In the genomic region with DNA sequence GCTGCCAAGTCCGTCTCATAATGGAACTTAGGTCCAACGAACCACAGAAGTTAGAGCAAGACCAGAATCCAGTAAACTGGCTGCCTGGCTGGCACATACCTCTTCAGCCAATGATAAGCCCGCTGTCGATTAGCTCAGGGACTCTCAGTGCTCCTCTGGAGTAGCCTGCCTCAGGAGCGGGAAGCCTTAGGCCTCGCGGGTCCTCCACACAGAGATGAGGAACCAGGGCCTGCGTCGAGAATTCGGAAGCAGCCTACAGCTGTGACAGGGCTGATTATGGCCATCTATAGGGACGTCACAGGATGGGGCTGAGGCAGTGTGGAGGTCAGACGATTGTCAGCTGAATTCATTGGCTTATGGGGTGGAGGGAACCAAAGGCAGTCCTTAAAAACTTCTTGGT, we compare ENCODE assay signal across 16 mouse cellular contexts.
DNase-seq lines count a peak whose midpoint lies in the region; ATAC-seq and TF ChIP-seq lines count a peak whose summit lies in the region.
"Had no signal": no experiment of that assay in that cellular context is flagged by ENCODE, and none has a peak within 500 bp of the region (broad histone marks: within the 10 kb centered on the region; RNA-seq: fewer than 3 reads in every experiment).

No protein-coding gene starts in this region.

- DNase-seq in hindbrain, embryonic 10.5 days (ENCODE audit: low spot score): peak; percentile 33
- DNase-seq in hindbrain, postnatal 0 days (ENCODE audit: low spot score): no peak
- DNase-seq in embryonic facial prominence, embryonic 10.5 days (ENCODE audit: low spot score): no peak
- DNase-seq in heart, adult 2 months: no peak
- DNase-seq in right cerebral cortex, postnatal 25 days: no peak
- DNase-seq in MN1 (ENCODE audit: low spot score): no peak
- DNase-seq: cerebellum, postnatal 25 days; liver, postnatal 0 days; right cerebral cortex, postnatal 4 days had no signal

- no peak for TF ChIP-seq POLR2A in heart, adult 2 months (IDR thresholded peaks at IDR 0.05; ENCODE audit: insufficient read depth, low read depth, low read length)

- no peak overlapping the region for H3K4me2 ChIP-seq in hindbrain, postnatal 0 days (ENCODE audit: low read depth, low read length)
- peak overlapping the region; percentile 41; the same call in 1 of the 2 replicates for H3K4me2 ChIP-seq in hindbrain, embryonic 12.5 days (replicated peaks)
- no peak overlapping the region for H3K4me2 ChIP-seq in midbrain, embryonic 13.5 days (replicated peaks)

- intact Hi-C loops in heart, adult 2 months (cut with DNase I): no loop called here

- no peaks in the 10 kb centered on the region for H3K36me3 ChIP-seq in hindbrain, embryonic 10.5 days
- H3K36me3 ChIP-seq in hindbrain, postnatal 0 days (ENCODE audit: insufficient read depth, low read length): no peaks in the 10 kb centered on the region
- H3K36me3 ChIP-seq in embryonic facial prominence, embryonic 10.5 days (replicated peaks): no peaks in the 10 kb centered on the region
- H3K36me3 ChIP-seq in hindbrain, embryonic 12.5 days: no peaks in the 10 kb centered on the region
- no peaks in the 10 kb centered on the region for H3K36me3 ChIP-seq in midbrain, embryonic 13.5 days
- H3K36me3 ChIP-seq in heart, adult 2 months (ENCODE audit: control insufficient read depth, insufficient read depth, low read length): no peaks in the 10 kb centered on the region
- H3K36me3 ChIP-seq: embryonic facial prominence, embryonic 15.5 days; heart, embryonic 13.5 days; stomach, embryonic 15.5 days had no signal

- H3K9ac ChIP-seq in hindbrain, postnatal 0 days (replicated peaks; ENCODE audit: low read length): no peak overlapping the region
- H3K9ac ChIP-seq in hindbrain, embryonic 12.5 days: no peak overlapping the region
- H3K9ac ChIP-seq in midbrain, embryonic 13.5 days (replicated peaks): no peak overlapping the region
- no peak overlapping the region for H3K9ac ChIP-seq in heart, adult 2 months (ENCODE audit: low read depth, low read length)
- H3K9ac ChIP-seq: embryonic facial prominence, embryonic 15.5 days; stomach, embryonic 15.5 days had no signal

- no peak overlapping the region for H3K4me3 ChIP-seq in hindbrain, embryonic 10.5 days
- H3K4me3 ChIP-seq in hindbrain, postnatal 0 days (ENCODE audit: low read length): no peak overlapping the region
- no peak overlapping the region for H3K4me3 ChIP-seq in embryonic facial prominence, embryonic 10.5 days
- H3K4me3 ChIP-seq in hindbrain, embryonic 12.5 days: no peak overlapping the region
- H3K4me3 ChIP-seq in midbrain, embryonic 13.5 days (replicated peaks): no peak overlapping the region
- no peak overlapping the region for H3K4me3 ChIP-seq in heart, adult 2 months
- H3K4me3 ChIP-seq: embryonic facial prominence, embryonic 15.5 days; megakaryocyte, embryonic 14.5 days; stomach, embryonic 15.5 days had no signal

- TF ChIP-seq EP300 in heart, adult 2 months (IDR thresholded peaks at IDR 0.05; ENCODE audit: insufficient read depth, low read depth, low read length): no peak

- 48% methylated on average over 12 of the region's 12 CpGs for WGBS in hindbrain, embryonic 10.5 days
- WGBS in hindbrain, postnatal 0 days: 43% methylated on average over 12 of the region's 12 CpGs
- 57% methylated on average over 12 of the region's 12 CpGs for WGBS in embryonic facial prominence, embryonic 10.5 days
- 36% methylated on average over 12 of the region's 12 CpGs for WGBS in hindbrain, embryonic 12.5 days
- WGBS in midbrain, embryonic 13.5 days: 29% methylated on average over 12 of the region's 12 CpGs
- 82% methylated on average over 12 of the region's 12 CpGs for WGBS in heart, adult 2 months

- peak overlapping the region; percentile 99 for H3K27ac ChIP-seq in hindbrain, embryonic 10.5 days
- H3K27ac ChIP-seq in hindbrain, postnatal 0 days: no peak overlapping the region; the same call in 1 of the 2 replicates
- peak overlapping the region; percentile 92 for H3K27ac ChIP-seq in embryonic facial prominence, embryonic 10.5 days (replicated peaks)
- H3K27ac ChIP-seq in hindbrain, embryonic 12.5 days: peak overlapping the region; percentile 92
- peak overlapping the region; percentile 97 for H3K27ac ChIP-seq in midbrain, embryonic 13.5 days
- no peak overlapping the region for H3K27ac ChIP-seq in heart, adult 2 months
- H3K27ac ChIP-seq: embryonic facial prominence, embryonic 15.5 days had no signal

- H3K79me2 ChIP-seq in heart, adult 2 months (replicated peaks; ENCODE audit: control insufficient read depth, insufficient read depth, low read length): no peaks in the 10 kb centered on the region

- peaks cover 83% of the 10 kb centered on the region for H3K4me1 ChIP-seq in hindbrain, embryonic 10.5 days (replicated peaks)
- peaks cover 17% of the 10 kb centered on the region; the same call in 1 of the 2 replicates for H3K4me1 ChIP-seq in hindbrain, postnatal 0 days (ENCODE audit: insufficient read depth, low read length)
- peaks cover 61% of the 10 kb centered on the region for H3K4me1 ChIP-seq in embryonic facial prominence, embryonic 10.5 days
- peaks cover 58% of the 10 kb centered on the region for H3K4me1 ChIP-seq in hindbrain, embryonic 12.5 days
- peaks cover 61% of the 10 kb centered on the region for H3K4me1 ChIP-seq in midbrain, embryonic 13.5 days (replicated peaks)
- H3K4me1 ChIP-seq in heart, adult 2 months (ENCODE audit: control insufficient read depth, insufficient read depth, low read length): peaks cover 1% of the 10 kb centered on the region; the same call in 1 of the 2 replicates

- peaks cover 45% of the 10 kb centered on the region for H3K27me3 ChIP-seq in hindbrain, embryonic 10.5 days (ENCODE audit: insufficient read depth, poor library complexity, severe bottlenecking)
- no peaks in the 10 kb centered on the region for H3K27me3 ChIP-seq in hindbrain, postnatal 0 days (ENCODE audit: insufficient read depth, low read length)
- peaks cover 60% of the 10 kb centered on the region for H3K27me3 ChIP-seq in embryonic facial prominence, embryonic 10.5 days (replicated peaks; ENCODE audit: low read depth, poor library complexity, severe bottlenecking)
- no peaks in the 10 kb centered on the region; the same call in 1 of the 2 replicates for H3K27me3 ChIP-seq in hindbrain, embryonic 12.5 days
- H3K27me3 ChIP-seq in midbrain, embryonic 13.5 days: no peaks in the 10 kb centered on the region
- no peaks in the 10 kb centered on the region for H3K27me3 ChIP-seq in heart, adult 2 months (ENCODE audit: control insufficient read depth, insufficient read depth, low read length)
- H3K27me3 ChIP-seq: embryonic facial prominence, embryonic 15.5 days; stomach, embryonic 15.5 days had no signal

- H3K9me3 ChIP-seq in hindbrain, embryonic 10.5 days: no peaks in the 10 kb centered on the region
- H3K9me3 ChIP-seq in hindbrain, postnatal 0 days (ENCODE audit: low read length): no peaks in the 10 kb centered on the region
- H3K9me3 ChIP-seq in embryonic facial prominence, embryonic 10.5 days: no peaks in the 10 kb centered on the region
- H3K9me3 ChIP-seq in hindbrain, embryonic 12.5 days (replicated peaks): no peaks in the 10 kb centered on the region
- no peaks in the 10 kb centered on the region for H3K9me3 ChIP-seq in midbrain, embryonic 13.5 days
- H3K9me3 ChIP-seq: embryonic facial prominence, embryonic 15.5 days; heart, embryonic 13.5 days; megakaryocyte, embryonic 14.5 days; stomach, embryonic 15.5 days had no signal

- no peak for TF ChIP-seq CTCF in hindbrain, postnatal 0 days (IDR thresholded peaks at IDR 0.05; ENCODE audit: low read depth)
- no peak for TF ChIP-seq CTCF in heart, adult 2 months (IDR thresholded peaks at IDR 0.05)

- ATAC-seq in hindbrain, postnatal 0 days: no peak
- no peak for ATAC-seq in hindbrain, embryonic 12.5 days (ENCODE audit: low FRiP score)
- no peak for ATAC-seq in midbrain, embryonic 13.5 days
- ATAC-seq: inflammation-experienced regulatory T-cells, adult 6 months had no signal

Comparison
In these comparisons a context has a peak if more than half of its experiments do, and no peak if none do; other contexts are left out.
1. H3K27ac ChIP-seq: peak in hindbrain, embryonic 10.5 days (single experiment), embryonic facial prominence, embryonic 10.5 days (single experiment), hindbrain, embryonic 12.5 days (single experiment) and midbrain, embryonic 13.5 days (single experiment); none in hindbrain, postnatal 0 days (single experiment) and heart, adult 2 months (single experiment).